Mouse (Mus musculus) midbrain, embryonic 11.5 days (tissue): ENCODE measurements around the gene Rps12-ps3. TPM values are rescaled to one million over a fixed set of nuclear protein-coding genes. Genes with fewer than 3 reads are reported as not detected.
A peak's percentile ranks its signal among the peaks of the same experiment; 100 is the strongest.

Experiments used
- ATAC-seq: fragments of 200-750 bp; cut with Nextera tagmentation; 2 replicates; pipeline ENCODE4 v1.8.0; 2017; ENCODE audit warnings: moderate TSS enrichment, moderate library complexity; ENCODE audit not compliant: low FRiP score
- DNase-seq: peaks from one replicate; pipeline ENCODE4 v3.0.0; 2015; ENCODE audit warnings: low spot score; ENCODE audit errors: missing footprints
- H3K27ac ChIP-seq: fragments of 300-500 bp; sonication (generic); 2 replicates; pipeline ENCODE4 v1.5.1; 2014; ENCODE audit warnings: low read depth, low read length
- H3K27me3 ChIP-seq: fragments of 300-500 bp; sonication (generic); 2 replicates; pipeline ENCODE4 v1.6.1; 2014; ENCODE audit warnings: mild to moderate bottlenecking, low read length, moderate library complexity, mixed read lengths; ENCODE audit not compliant: control insufficient read depth, insufficient read depth
- H3K36me3 ChIP-seq: fragments of 300-500 bp; sonication (generic); 2 replicates; pipeline ENCODE4 v1.6.1; 2014; ENCODE audit warnings: mild to moderate bottlenecking, low read length, moderate library complexity, mixed read lengths; ENCODE audit not compliant: control insufficient read depth, insufficient read depth
- H3K4me1 ChIP-seq: fragments of 300-500 bp; sonication (generic); 2 replicates; pipeline ENCODE4 v1.6.1; 2014; ENCODE audit warnings: low read length; ENCODE audit not compliant: control insufficient read depth, insufficient read depth
- H3K4me2 ChIP-seq: fragments of 300-500 bp; sonication (generic); 2 replicates; pipeline ENCODE4 v1.6.1; 2014; ENCODE audit warnings: mild to moderate bottlenecking, moderate library complexity
- H3K4me3 ChIP-seq: fragments of 300-500 bp; sonication (generic); 2 replicates; pipeline ENCODE4 v1.5.1; 2014; ENCODE audit warnings: low read depth, low read length
- H3K9ac ChIP-seq: fragments of 300-500 bp; sonication (generic); 2 replicates; pipeline ENCODE4 v1.6.1; 2014; ENCODE audit warnings: low read length
- H3K9me3 ChIP-seq: fragments of 300-500 bp; sonication (generic); 2 replicates; pipeline ENCODE4 v1.6.1; 2016; ENCODE audit warnings: low read length; ENCODE audit not compliant: control insufficient read depth
- WGBS: fragments of 180-500 bp; shearing (Covaris S2); extraction: QIAGEN DNeasy Blood & Tissue Kit; methylation state at CpG from one replicate; pipeline ENCODE4 v1.1.7; 2014; 5-methylcytosine and 5-hydroxymethylcytosine counted together
- polyA plus RNA-seq: library from polyadenylated mRNA; unstranded; fragments of >200 nt; fragmentation: Nextera tagmentation; extraction: Ambion mirVana; gene quantifications from 2 replicates; pipeline ENCODE4 v1.2.1, GENCODE M21; 2014

Rps12-ps3 gene
- polyA plus RNA-seq, 1 experiment from 2014 or later, result 25.5 TPM

- H3K4me3 ChIP-seq, result no peak overlapping the region
- H3K4me2 ChIP-seq, result no peak overlapping the region
- H3K27ac ChIP-seq, result no peak overlapping the region
- no peaks in the 10 kb centered on the region for H3K4me1 ChIP-seq
- no peaks in the 10 kb centered on the region for H3K36me3 ChIP-seq
- no peaks in the 10 kb centered on the region for H3K9me3 ChIP-seq
- DNase-seq (no peak), ATAC-seq (no peak)
- H3K27me3 ChIP-seq, result no peaks in the 10 kb centered on the region
- no peak overlapping the region for H3K9ac ChIP-seq
These were observed 5.5 kb upstream of the Rps12-ps3 start for GRCm38 (mm10) chr19:59316571-59316970.

DNA sequence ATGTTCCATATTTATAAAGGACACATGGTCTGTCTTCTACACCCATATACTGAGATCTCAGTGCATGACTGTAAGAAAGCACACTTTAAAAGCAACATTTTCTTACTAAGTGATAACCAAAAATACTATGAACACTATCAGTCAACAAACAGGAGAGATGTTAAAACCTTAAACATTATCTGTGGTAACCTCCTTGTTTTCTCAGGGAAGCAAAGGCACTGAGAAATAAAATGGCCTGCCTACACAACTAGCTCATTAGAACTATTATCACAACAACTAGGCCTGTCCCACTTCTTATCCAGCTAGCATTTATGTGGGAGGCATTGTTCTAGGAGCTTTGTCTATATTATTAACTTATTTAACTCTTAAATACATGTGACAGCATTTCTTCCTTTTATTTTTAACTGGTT lies 8.7 kb downstream of the Rps12-ps3 start:
- Histone ChIP-seq H3K4me1 (no peaks in the 10 kb centered on the region), H3K27me3 (no peaks in the 10 kb centered on the region), H3K9me3 (no peaks in the 10 kb centered on the region), H3K4me2 (no peak overlapping the region), H3K9ac (no peak overlapping the region), H3K4me3 (no peak overlapping the region), H3K27ac (no peak overlapping the region), H3K36me3 (no peaks in the 10 kb centered on the region)
- no peak for DNase-seq
- ATAC-seq, result no peak

- Histone ChIP-seq H3K36me3 (no peaks in the 10 kb centered on the region), H3K27ac (no peak overlapping the region), H3K27me3 (no peaks in the 10 kb centered on the region), H3K4me3 (no peak overlapping the region), H3K9ac (no peak overlapping the region), H3K4me1 (no peaks in the 10 kb centered on the region), H3K4me2 (no peak overlapping the region), H3K9me3 (no peaks in the 10 kb centered on the region)
- DNase-seq (no peak), ATAC-seq (no peak)
- WGBS, result 96% methylated on average over 1 of the region's 1 CpGs
These were observed 14.6 kb downstream of the Rps12-ps3 start for GRCm38 (mm10) chr19:59336655-59337054.

DNA sequence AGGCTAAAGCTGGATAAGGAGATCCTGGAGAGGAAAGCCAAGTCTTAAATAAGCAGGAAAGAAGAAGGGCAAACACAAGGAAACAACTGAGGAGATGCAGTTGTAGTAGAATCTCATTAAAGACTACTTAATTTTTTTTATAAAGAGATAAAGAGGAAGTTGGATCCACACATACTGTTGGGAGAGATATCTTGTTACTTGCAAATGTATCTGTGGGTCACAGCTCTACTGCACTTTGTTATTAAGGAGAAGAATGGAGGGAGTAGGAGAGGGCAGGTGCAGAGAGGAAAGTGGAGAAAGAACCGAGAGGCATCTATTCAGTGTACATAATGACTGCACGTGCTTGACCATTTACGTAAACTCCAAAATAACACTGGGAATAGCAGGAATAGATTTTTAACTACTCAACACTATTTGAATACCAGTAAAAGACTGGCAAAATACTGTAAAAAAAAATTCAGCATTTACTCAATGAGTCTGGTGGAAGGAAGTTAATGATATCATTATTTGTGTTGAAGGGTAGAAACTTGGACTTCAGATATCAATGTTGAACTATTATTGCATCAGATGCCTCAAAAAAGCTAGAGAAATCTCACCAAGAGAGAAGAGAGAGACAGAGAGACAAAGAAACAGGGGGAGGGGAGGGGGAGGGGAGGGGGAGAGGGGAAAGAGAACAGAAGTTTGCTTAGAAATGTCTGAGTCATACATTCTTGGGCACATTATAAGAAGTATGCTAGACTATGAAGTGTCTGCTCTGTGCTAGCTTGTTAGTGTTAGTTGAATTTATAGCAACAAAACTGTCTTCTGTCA lies 16.0 kb downstream of the Rps12-ps3 start:
- peaks cover 6% of the 10 kb centered on the region for H3K4me1 ChIP-seq
- H3K36me3 ChIP-seq, result no peaks in the 10 kb centered on the region
- H3K9me3 ChIP-seq, result no peaks in the 10 kb centered on the region
- ATAC-seq (no peak), DNase-seq (no peak)
- H3K9ac ChIP-seq, result no peak overlapping the region
- no peak overlapping the region for H3K4me2 ChIP-seq
- H3K27ac ChIP-seq, result no peak overlapping the region
- 93% methylated on average over 3 of the region's 3 CpGs for WGBS
- H3K4me3 ChIP-seq, result no peak overlapping the region
- H3K27me3 ChIP-seq, result no peaks in the 10 kb centered on the region

- Histone ChIP-seq H3K27ac (no peak overlapping the region), H3K4me2 (no peak overlapping the region), H3K4me3 (no peak overlapping the region), H3K9me3 (no peaks in the 10 kb centered on the region), H3K27me3 (no peaks in the 10 kb centered on the region), H3K9ac (no peak overlapping the region), H3K36me3 (no peaks in the 10 kb centered on the region), H3K4me1 (peaks cover 22% of the 10 kb centered on the region)
- no peak for ATAC-seq
- DNase-seq, result no peak
- 89% methylated on average over 3 of the region's 3 CpGs for WGBS
These were observed 17.8 kb downstream of the Rps12-ps3 start for GRCm38 (mm10) chr19:59339908-59340307.

DNA sequence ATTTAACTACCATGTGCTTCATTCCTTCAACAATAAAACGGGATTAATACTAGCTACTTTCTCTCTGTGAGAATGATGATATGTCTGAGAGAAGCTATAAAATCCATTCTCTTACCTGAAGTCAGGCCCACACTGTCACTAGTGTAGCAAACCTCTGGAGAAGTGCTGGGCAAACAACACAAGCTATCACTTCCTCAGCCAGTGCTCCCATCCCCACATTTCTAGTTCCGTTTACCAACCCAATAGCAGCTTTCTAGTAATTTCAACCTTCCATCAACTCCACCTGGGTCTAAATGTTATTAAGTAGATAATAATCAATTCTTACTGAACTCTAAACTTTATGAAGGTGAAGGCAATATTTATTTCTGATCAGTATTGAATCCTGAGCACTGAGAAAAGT lies 20.9 kb downstream of the Rps12-ps3 start:
- ATAC-seq, result no peak
- no peak overlapping the region for H3K9ac ChIP-seq

GRCm38 (mm10) chr19:59344304-59344711 lies 22.2 kb downstream of the Rps12-ps3 start:
- H3K4me3 ChIP-seq, result peak overlapping the region; percentile 88
- under 1% methylated on average over 14 of the region's 14 CpGs for WGBS
- H3K4me1 ChIP-seq, result peaks cover 24% of the 10 kb centered on the region

More for the DNA sequence above, 20.9 kb downstream of the Rps12-ps3 start:
- no peaks in the 10 kb centered on the region for H3K27me3 ChIP-seq
- H3K4me1 ChIP-seq, result peaks cover 24% of the 10 kb centered on the region
- no peaks in the 10 kb centered on the region for H3K9me3 ChIP-seq
- 28% methylated on average over 2 of the region's 2 CpGs for WGBS
- H3K4me2 ChIP-seq, result peak overlapping the region; percentile 76
- no peak overlapping the region for H3K27ac ChIP-seq
- peak overlapping the region; percentile 88 for H3K4me3 ChIP-seq
- no peaks in the 10 kb centered on the region for H3K36me3 ChIP-seq
- DNase-seq, result no peak

GRCm38 (mm10) chr19:59345081-59345657 lies 23.1 kb downstream of the Rps12-ps3 start:
- Histone ChIP-seq H3K4me2 (peak overlapping the region; percentile 76), H3K27ac (peak overlapping the region; percentile 85), H3K36me3 (no peaks in the 10 kb centered on the region), H3K9ac (peak overlapping the region; percentile 89), H3K4me1 (peaks cover 24% of the 10 kb centered on the region), H3K9me3 (no peaks in the 10 kb centered on the region), H3K4me3 (peak overlapping the region; percentile 88), H3K27me3 (no peaks in the 10 kb centered on the region)
- peak; percentile 94 for DNase-seq
- WGBS, result 1% methylated on average over 51 of the region's 70 CpGs
- peak; percentile 63 for ATAC-seq

More at GRCm38 (mm10) chr19:59344304-59344711, 22.2 kb downstream of the Rps12-ps3 start:
- no peak for DNase-seq
- peak overlapping the region; percentile 76 for H3K4me2 ChIP-seq
- no peaks in the 10 kb centered on the region for H3K9me3 ChIP-seq
- no peak for ATAC-seq
- no peaks in the 10 kb centered on the region for H3K27me3 ChIP-seq
- no peak overlapping the region for H3K27ac ChIP-seq
- peak overlapping the region; percentile 89 for H3K9ac ChIP-seq
- no peaks in the 10 kb centered on the region for H3K36me3 ChIP-seq

DNA sequence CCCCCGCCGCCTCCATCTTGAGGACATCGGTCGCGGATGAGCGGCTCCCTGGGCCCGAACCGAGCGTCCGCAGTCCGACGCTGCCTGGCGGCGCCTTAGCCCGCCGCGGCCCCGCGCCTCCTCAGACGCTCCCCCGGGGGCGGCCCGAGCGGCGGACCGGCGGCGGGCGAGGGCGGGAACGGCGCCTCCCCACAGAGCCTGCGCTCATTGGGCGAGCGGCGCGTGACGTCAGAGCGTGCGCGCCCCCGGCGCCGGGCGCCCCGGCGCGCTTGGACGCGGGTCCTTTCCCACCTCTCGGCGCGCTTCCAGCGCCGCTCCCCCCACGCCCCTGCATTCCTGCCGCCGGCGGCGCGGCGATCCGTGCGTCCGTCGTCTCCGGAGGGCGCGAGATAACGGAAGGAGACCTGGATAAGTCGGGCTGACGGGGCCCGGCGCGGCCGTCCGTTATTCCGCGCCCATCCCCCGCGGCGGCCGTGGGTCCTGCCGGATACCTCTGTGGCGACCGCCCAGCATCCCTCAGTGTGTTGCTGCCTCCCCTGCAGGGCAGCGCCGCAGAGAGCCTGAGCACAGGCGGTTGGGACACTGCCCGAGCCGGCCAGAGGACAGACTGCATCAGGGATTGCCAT lies 23.7 kb downstream of the Rps12-ps3 start, which contains the start of gene Pdzd8:
Gene Pdzd8 (minus strand): TSS at position 123 of the 626 bp plus-strand sequence.
- ATAC-seq (peak; percentile 95), DNase-seq (peak; percentile 100)
- Histone ChIP-seq H3K4me2 (peak within 1 kb of the TSS; percentile 76), H3K27me3 (no peaks in the 10 kb centered on the region), H3K4me1 (peaks cover 24% of the 10 kb centered on the region), H3K9ac (peak within 1 kb of the TSS; percentile 89), H3K9me3 (no peaks in the 10 kb centered on the region), H3K27ac (peak within 1 kb of the TSS; percentile 85), H3K4me3 (peak within 1 kb of the TSS; percentile 88), H3K36me3 (no peaks in the 10 kb centered on the region)
- WGBS, result under 1% methylated on average over 76 of the region's 91 CpGs
